In genomic region chr2:63668784-63669183, GRCm38 (mm10) we compare ENCODE assay signal across 14 mouse cellular contexts.
"Had no signal": no experiment of that assay in that cellular context is flagged by ENCODE, and none has a peak within 500 bp of the region (broad histone marks: within the 10 kb centered on the region; RNA-seq: fewer than 3 reads in every experiment).

No protein-coding gene starts in this region.

- DNase-seq: kidney, postnatal 36 days; layer of hippocampus, adult 9-11 months; liver; liver, embryonic 13.5 days; liver, postnatal 0 days; retina, postnatal 1 day; right cerebral cortex, postnatal 4 days; spleen, adult 18-20 months; thymus, adult 18-20 months; thymus, postnatal 14 days had no signal

- H3K27me3 ChIP-seq: limb, embryonic 12.5 days; liver, embryonic 13.5 days; lung, embryonic 15.5 days; neural tube, embryonic 13.5 days had no signal

- H3K9ac ChIP-seq: limb, embryonic 12.5 days; liver, embryonic 13.5 days; liver, postnatal 0 days; lung, embryonic 15.5 days; neural tube, embryonic 13.5 days had no signal

- H3K4me2 ChIP-seq: limb, embryonic 12.5 days; liver, embryonic 13.5 days; lung, embryonic 15.5 days; neural tube, embryonic 13.5 days had no signal

- H3K4me3 ChIP-seq: limb, embryonic 12.5 days; liver, embryonic 13.5 days; lung, embryonic 15.5 days; neural tube, embryonic 13.5 days had no signal

- ATAC-seq: liver, postnatal 0 days had no signal

- H3K27ac ChIP-seq: kidney, postnatal 0 days; limb, embryonic 12.5 days; liver, embryonic 13.5 days; lung, embryonic 15.5 days; neural tube, embryonic 13.5 days had no signal

- H3K4me1 ChIP-seq: limb, embryonic 12.5 days; liver, embryonic 13.5 days; lung, embryonic 15.5 days had no signal

- H3K36me3 ChIP-seq: limb, embryonic 12.5 days; liver, embryonic 13.5 days; lung, embryonic 15.5 days; neural tube, embryonic 13.5 days had no signal

- H3K9me3 ChIP-seq: limb, embryonic 12.5 days; liver, embryonic 13.5 days; lung, embryonic 15.5 days; neural tube, embryonic 13.5 days had no signal
